Mouse (Mus musculus) stomach, postnatal 0 days (tissue): ENCODE measurements around the gene Prrx2.

Experiments used
- CTCF ChIP-seq: IDR thresholded peaks from 2 replicates; pipeline ENCODE4 v1.5.1; 2016; ENCODE audit warnings: antibody characterized with exemption, low read depth, mild to moderate bottlenecking, moderate library complexity
- EP300 ChIP-seq: optimal IDR thresholded peaks from 2 replicates; pipeline ENCODE3; 2016; ENCODE audit warnings: antibody characterized with exemption

DNA sequence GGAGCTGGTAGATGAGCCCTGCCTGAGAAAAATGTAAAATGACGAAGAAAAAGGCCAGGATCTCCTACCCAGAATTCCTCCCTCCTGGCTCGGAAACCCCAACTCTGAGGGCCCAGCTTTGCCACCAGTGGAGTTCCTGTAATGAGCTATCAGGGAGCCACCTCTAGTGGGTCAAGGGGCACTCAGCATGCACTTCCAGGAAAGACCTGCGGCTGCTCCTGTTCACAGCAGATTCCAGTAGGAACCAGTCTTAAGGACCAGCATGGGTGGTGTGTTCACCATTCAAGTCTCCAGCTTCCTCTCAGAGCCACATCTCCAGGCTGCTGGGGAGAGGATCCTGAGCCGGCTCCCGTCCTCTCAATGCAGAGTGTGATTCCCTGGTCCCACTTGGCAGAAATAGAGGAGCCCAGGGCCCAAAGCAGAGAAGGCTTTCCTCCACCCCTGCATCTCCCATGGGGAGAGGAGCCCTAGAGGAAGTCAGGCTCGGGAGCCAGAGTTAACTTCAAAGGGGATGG is 66.9 kb downstream of the Prrx2 start:
- no peak for TF ChIP-seq EP300
- 0 out of 2 replicates have a peak, but pooled peaks have one; percentile 9 for TF ChIP-seq CTCF
